Mouse (Mus musculus): ENCODE data around the gene Slc7a5. TPM values are rescaled to one million over a fixed set of nuclear protein-coding genes. Genes with fewer than 3 reads are reported as not detected.

The Slc7a5 gene
- polyA plus RNA-seq, 1 experiment: 63.7 TPM

- peak; percentile 50 to 91 for DNase-seq (ENCODE audit: extremely low spot score in 1 of 2, low spot score in 1 of 2)
These were observed 2.2 kb upstream of the Slc7a5 start for GRCm38 (mm10) chr8:121909663-121910062.

- DNase-seq (ENCODE audit: extremely low spot score in 1 of 2, low spot score in 1 of 2): no peak
These were observed 1.7 kb upstream of the Slc7a5 start for GRCm38 (mm10) chr8:121909148-121909541.

- DNase-seq (ENCODE audit: extremely low spot score in 1 of 2, low spot score in 1 of 2): no peak
These were observed 1.1 kb upstream of the Slc7a5 start for GRCm38 (mm10) chr8:121908378-121909147.

- peak in 1 of 2 experiments; percentile 47 for DNase-seq (ENCODE audit: extremely low spot score in 1 of 2, low spot score in 1 of 2)
These were observed 667 bp downstream of the Slc7a5 start for GRCm38 (mm10) chr8:121906542-121907512.

- no peak for DNase-seq (ENCODE audit: extremely low spot score in 1 of 2, low spot score in 1 of 2)
These were observed 1.6 kb downstream of the Slc7a5 start for GRCm38 (mm10) chr8:121905864-121906263.

GRCm38 (mm10) chr8:121905420-121905819 is 2.1 kb downstream of the Slc7a5 start:
- no peak for DNase-seq (ENCODE audit: extremely low spot score in 1 of 2, low spot score in 1 of 2)

- no peak for DNase-seq (ENCODE audit: extremely low spot score in 1 of 2, low spot score in 1 of 2)
These were observed 2.5 kb downstream of the Slc7a5 start for GRCm38 (mm10) chr8:121904999-121905398.

GRCm38 (mm10) chr8:121903977-121904376 is 3.5 kb downstream of the Slc7a5 start:
- no peak for DNase-seq (ENCODE audit: extremely low spot score in 1 of 2, low spot score in 1 of 2)

- no peak for DNase-seq (ENCODE audit: extremely low spot score in 1 of 2, low spot score in 1 of 2)
These were observed 5.8 kb downstream of the Slc7a5 start for GRCm38 (mm10) chr8:121901498-121902236.

GRCm38 (mm10) chr8:121899180-121900044 is 8.1 kb downstream of the Slc7a5 start:
- no peak for DNase-seq (ENCODE audit: extremely low spot score in 1 of 2, low spot score in 1 of 2)

GRCm38 (mm10) chr8:121898401-121898931 is 9.0 kb downstream of the Slc7a5 start:
- DNase-seq (ENCODE audit: extremely low spot score in 1 of 2, low spot score in 1 of 2): peak; percentile 72 to 82

- peak; percentile 61 to 77 for DNase-seq (ENCODE audit: extremely low spot score in 1 of 2, low spot score in 1 of 2)
These were observed 9.6 kb downstream of the Slc7a5 start for GRCm38 (mm10) chr8:121897871-121898381.

- DNase-seq (ENCODE audit: extremely low spot score in 1 of 2, low spot score in 1 of 2): no peak
These were observed 10.3 kb downstream of the Slc7a5 start for GRCm38 (mm10) chr8:121897205-121897604.

GRCm38 (mm10) chr8:121896476-121897145 is 10.9 kb downstream of the Slc7a5 start:
- DNase-seq (ENCODE audit: extremely low spot score in 1 of 2, low spot score in 1 of 2): no peak

- no peak for DNase-seq (ENCODE audit: extremely low spot score in 1 of 2, low spot score in 1 of 2)
These were observed 11.6 kb downstream of the Slc7a5 start for GRCm38 (mm10) chr8:121895910-121896309.

GRCm38 (mm10) chr8:121892875-121893274 is 14.6 kb downstream of the Slc7a5 start:
- DNase-seq (ENCODE audit: extremely low spot score in 1 of 2, low spot score in 1 of 2): no peak

GRCm38 (mm10) chr8:121889810-121890785 is 17.4 kb downstream of the Slc7a5 start:
- DNase-seq (ENCODE audit: extremely low spot score in 1 of 2, low spot score in 1 of 2): no peak

- DNase-seq (ENCODE audit: extremely low spot score in 1 of 2, low spot score in 1 of 2): no peak
These were observed 18.2 kb downstream of the Slc7a5 start for GRCm38 (mm10) chr8:121889317-121889716.
